Mouse (Mus musculus) heart, postnatal 36 days (tissue): ENCODE data around the gene Anks6. TPM values are rescaled to one million over a fixed set of nuclear protein-coding genes. Genes with fewer than 3 reads are reported as not detected.
"Not testable (repeated sequence)": the region's sequence is repeated elsewhere in the genome, so short reads cannot be mapped to it uniquely, and the experiment has no call there.

Experiments used
- DNase-seq, 2 experiments: peaks; one replicate each; pipeline ENCODE4 v3.0.0; 2021 to 2022
- intact Hi-C: fragments of 180-260 bp; cut with DNase I; formaldehyde crosslinking; loops from one replicate; pipeline ENCODE4 v1.15.1; 2025
- total RNA-seq, 2 experiments: library from RNA; stranded (reverse); gene quantifications; 2 replicates each; pipeline ENCODE4 v1.2.3; 2021

The Anks6 gene
- total RNA-seq = 1 to 10 TPM; 2.8 to 3.0 TPM

GRCm38 (mm10) chr4:47056791-47057509, at the start of gene Anks6:
TSS of gene Anks6 (minus strand) at chr4:47057427.
- peak; percentile 76 to 84 for DNase-seq
- intact Hi-C loops = no loop called here

GRCm38 (mm10) chr4:47103561-47103960, 46.3 kb upstream of the Anks6 start:
- DNase-seq = peak in 1 of 2 experiments; percentile 15
- intact Hi-C loops = no loop called here

GRCm38 (mm10) chr4:47093647-47094046, 36.4 kb upstream of the Anks6 start:
- intact Hi-C loops = no loop called here
- DNase-seq = no peak

- intact Hi-C loops = no loop called here
- no peak for DNase-seq
Measured at GRCm38 (mm10) chr4:47093161-47093560, 35.9 kb upstream of the Anks6 start.

GRCm38 (mm10) chr4:47092387-47093021, 35.3 kb upstream of the Anks6 start:
- no peak for DNase-seq
- intact Hi-C loops = no loop called here

GRCm38 (mm10) chr4:47091493-47092386, 34.5 kb upstream of the Anks6 start, which contains the start of gene Galnt12:
TSS of gene Galnt12 (plus strand) at chr4:47091909.
- peak; percentile 9 to 18 for DNase-seq

GRCm38 (mm10) chr4:47088671-47089070, 31.4 kb upstream of the Anks6 start:
- intact Hi-C loops = no loop called here
- no peak for DNase-seq

More at GRCm38 (mm10) chr4:47091493-47092386, 34.5 kb upstream of the Anks6 start, which contains the start of gene Galnt12:
- intact Hi-C loops = no loop called here

GRCm38 (mm10) chr4:47083824-47084223, 26.6 kb upstream of the Anks6 start:
- intact Hi-C loops = no loop called here
- no peak for DNase-seq

GRCm38 (mm10) chr4:47080647-47081010, 23.4 kb upstream of the Anks6 start:
- no peak for DNase-seq
- intact Hi-C loops = no loop called here

GRCm38 (mm10) chr4:47079997-47080646, 22.9 kb upstream of the Anks6 start:
- DNase-seq = peak in 1 of 2 experiments; percentile 20
- intact Hi-C loops = no loop called here

GRCm38 (mm10) chr4:47075054-47075453, 17.8 kb upstream of the Anks6 start:
- intact Hi-C loops = no loop called here
- DNase-seq = no peak

GRCm38 (mm10) chr4:47060900-47061299, 3.7 kb upstream of the Anks6 start:
- no peak for DNase-seq
- intact Hi-C loops = no loop called here

- no peak for DNase-seq
- intact Hi-C loops = no loop called here
Measured at GRCm38 (mm10) chr4:47057510-47058325, 491 bp upstream of the Anks6 start.

GRCm38 (mm10) chr4:47055570-47056080, 1.6 kb downstream of the Anks6 start:
- no peak for DNase-seq
- intact Hi-C loops = no loop called here

- intact Hi-C loops, DNase-seq: not testable (repeated sequence)
Measured at GRCm38 (mm10) chr4:47055170-47055569, 2.1 kb downstream of the Anks6 start.

GRCm38 (mm10) chr4:47051905-47052304, 5.3 kb downstream of the Anks6 start:
- no peak for DNase-seq
- intact Hi-C loops = no loop called here

- intact Hi-C loops = no loop called here
- no peak for DNase-seq
Measured at GRCm38 (mm10) chr4:47050642-47051381, 6.4 kb downstream of the Anks6 start.

- intact Hi-C loops = no loop called here
- peak; percentile 86 to 95 for DNase-seq
Measured at GRCm38 (mm10) chr4:47050167-47050566, 7.1 kb downstream of the Anks6 start.

- DNase-seq = no peak
- intact Hi-C loops = no loop called here
Measured at GRCm38 (mm10) chr4:47049216-47049615, 8.0 kb downstream of the Anks6 start.
